Mouse (Mus musculus) left cerebral cortex, postnatal 36 days (tissue): ENCODE results near the gene Rec114. TPM values are rescaled to one million over a fixed set of nuclear protein-coding genes. Genes with fewer than 3 reads are reported as not detected.

Experiments used
- DNase-seq, 2 experiments: peaks; one replicate each; pipeline ENCODE4 v3.0.0; 2021 to 2022; ENCODE audit warnings: low spot score in 2 of 2, mixed read lengths in 1 of 2
- intact Hi-C: fragments of 180-260 bp; cut with DNase I; formaldehyde crosslinking; loops from one replicate; pipeline ENCODE4 v1.15.1; 2025
- total RNA-seq, 2 experiments: library from RNA; stranded (reverse); gene quantifications; 2 replicates each; pipeline ENCODE4 v1.2.3; 2021

The Rec114 gene
- total RNA-seq, 2 experiments from 2014 or later: 0.59 TPM; not detected in 1

GRCm38 (mm10) chr9:58615064-58615938, 128.5 kb downstream of the Rec114 start:
- DNase-seq: no peak
- intact Hi-C loops: loop anchor here (5.0 kb wide), 1 partner anchor 33 kb away; the partner anchor contains the start of gene Nptn

GRCm38 (mm10) chr9:58613790-58614189, 130.0 kb downstream of the Rec114 start:
- DNase-seq: peak in 1 of 2 experiments; percentile 16
- intact Hi-C loops: no loop called here

Other genes with a start within 250 kb of the Rec114 start
- 1 to 10 TPM; 8.7 to 8.8 TPM for gene Cd276, start 188.5 kb downstream of the Rec114 start, total RNA-seq
- 1,000 to 10,000 TPM in 1 of 2 experiments, 100 to 1,000 TPM in 1; 963 to 1,027 TPM for gene Nptn, start 161.7 kb downstream of the Rec114 start, total RNA-seq
- gene Hcn4, start 79.4 kb upstream of the Rec114 start, total RNA-seq: 1 to 10 TPM; 4.6 to 6.7 TPM